Mouse (Mus musculus) C2C12 (cell line): ENCODE results near the gene Plekha5. TPM values are rescaled to one million over a fixed set of nuclear protein-coding genes. Genes with fewer than 3 reads are reported as not detected.

Source experiments
- H3K27me3 ChIP-seq: one replicate; pipeline ENCODE4 v1.6.1; 2011; ENCODE audit not compliant: control insufficient read depth, insufficient read depth, insufficient read length
- H3K36me3 ChIP-seq: one replicate; pipeline ENCODE4 v1.6.1; 2011; ENCODE audit not compliant: control insufficient read depth, insufficient read depth
- H3K4me3 ChIP-seq: one replicate; pipeline ENCODE4 v1.5.1; 2011; ENCODE audit warnings: mild to moderate bottlenecking, control low read depth; ENCODE audit not compliant: poor library complexity, insufficient read depth, severe bottlenecking
- H3K79me2 ChIP-seq: one replicate; pipeline ENCODE4 v1.6.1; 2011; ENCODE audit not compliant: control insufficient read depth, insufficient read depth
- H3K79me3 ChIP-seq: one replicate; pipeline ENCODE4 v1.6.1; 2011; ENCODE audit warnings: low read depth, control low read depth
- H3ac ChIP-seq: one replicate; pipeline ENCODE3; 2011; ENCODE audit warnings: low read depth; ENCODE audit not compliant: control insufficient read depth, insufficient read length
- CEBPB ChIP-seq: IDR thresholded peaks from one replicate; pipeline ENCODE4 v1.6.1; 2011; ENCODE audit warnings: low read depth, mild to moderate bottlenecking, control low read depth, moderate library complexity
- CTCF ChIP-seq: IDR thresholded peaks from one replicate; pipeline ENCODE4 v1.5.1; 2011; ENCODE audit not compliant: control insufficient read depth, insufficient read depth, insufficient read length
- FOSL1 ChIP-seq: IDR thresholded peaks from one replicate; pipeline ENCODE4 v1.8.0; 2011; ENCODE audit warnings: mild to moderate bottlenecking, low read length; ENCODE audit not compliant: poor library complexity, insufficient read depth, severe bottlenecking
- MAX ChIP-seq: IDR thresholded peaks from one replicate; pipeline ENCODE4 v1.6.1; 2011; ENCODE audit warnings: mild to moderate bottlenecking, control low read depth
- MYOD1 ChIP-seq: IDR thresholded peaks from one replicate; pipeline ENCODE4 v1.6.1; 2011; ENCODE audit warnings: low read depth; ENCODE audit not compliant: control insufficient read depth, insufficient read length
- MYOG ChIP-seq: IDR thresholded peaks from one replicate; pipeline ENCODE4 v1.6.1; 2011; ENCODE audit not compliant: control insufficient read depth, insufficient read length; ENCODE audit errors: extremely low read depth
- USF1 ChIP-seq: IDR thresholded peaks from one replicate; pipeline ENCODE4 v1.6.1; 2011; ENCODE audit warnings: low read depth, mild to moderate bottlenecking, control low read depth, moderate library complexity
- polyA plus RNA-seq: library from polyadenylated mRNA; unstranded; fragments of >200 nt; fragmentation: generic; extraction: Trizol; gene quantifications from one replicate; pipeline ENCODE4 v1.2.1, GENCODE M21; 2012; ENCODE audit warnings: missing spikeins

Gene Plekha5
- polyA plus RNA-seq, 1 experiment: 13.1 TPM

DNA sequence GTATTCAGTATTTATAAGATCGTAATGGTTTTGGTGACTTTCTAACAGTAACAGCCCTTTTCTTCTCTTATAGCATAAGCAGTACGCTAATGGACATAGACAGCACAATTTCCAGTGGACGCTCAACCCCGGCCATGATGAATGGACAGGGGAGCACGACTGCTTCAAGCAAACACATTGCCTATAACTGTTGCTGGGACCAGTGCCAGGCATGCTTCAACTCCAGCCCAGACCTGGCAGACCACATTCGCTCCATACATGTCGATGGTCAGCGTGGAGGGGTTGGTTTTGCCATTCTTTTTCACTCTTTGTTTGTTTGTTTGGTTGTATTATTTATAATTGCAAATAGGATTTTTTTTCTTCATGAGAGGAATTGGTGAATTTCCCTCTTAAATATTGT is 209.8 kb downstream of the Plekha5 start:
- peaks cover 82% of the 10 kb centered on the region for H3K79me3 ChIP-seq
- H3K36me3 ChIP-seq: peaks cover 60% of the 10 kb centered on the region
- TF ChIP-seq CEBPB (no peak), MYOG (no peak), MYOD1 (no peak)
- peaks cover 99% of the 10 kb centered on the region for H3K79me2 ChIP-seq
- no peaks in the 10 kb centered on the region for H3K27me3 ChIP-seq
- H3ac ChIP-seq: no peak overlapping the region
- no peak overlapping the region for H3K4me3 ChIP-seq

GRCm38 (mm10) chr6:140636290-140636689 is 212.4 kb downstream of the Plekha5 start:
- Histone ChIP-seq H3K79me3 (peaks cover 73% of the 10 kb centered on the region), H3K36me3 (peaks cover 74% of the 10 kb centered on the region), H3K4me3 (no peak overlapping the region), H3ac (no peak overlapping the region), H3K79me2 (peaks cover 99% of the 10 kb centered on the region), H3K27me3 (no peaks in the 10 kb centered on the region)
- TF ChIP-seq CEBPB: no peak
- no peak for TF ChIP-seq MYOG
- TF ChIP-seq MAX: no peak
- no peak for TF ChIP-seq CTCF
- no peak for TF ChIP-seq FOSL1
- TF ChIP-seq USF1: no peak
- TF ChIP-seq MYOD1: no peak

- H3K79me2 ChIP-seq: peaks cover 67% of the 10 kb centered on the region
- peaks cover 93% of the 10 kb centered on the region for H3K36me3 ChIP-seq
- TF ChIP-seq FOSL1 (no peak), MYOG (no peak)
- no peaks in the 10 kb centered on the region for H3K27me3 ChIP-seq
- no peak overlapping the region for H3ac ChIP-seq
- H3K4me3 ChIP-seq: no peak overlapping the region
- H3K79me3 ChIP-seq: peaks cover 33% of the 10 kb centered on the region
These were observed 218.2 kb downstream of the Plekha5 start for GRCm38 (mm10) chr6:140642010-140642409.

DNA sequence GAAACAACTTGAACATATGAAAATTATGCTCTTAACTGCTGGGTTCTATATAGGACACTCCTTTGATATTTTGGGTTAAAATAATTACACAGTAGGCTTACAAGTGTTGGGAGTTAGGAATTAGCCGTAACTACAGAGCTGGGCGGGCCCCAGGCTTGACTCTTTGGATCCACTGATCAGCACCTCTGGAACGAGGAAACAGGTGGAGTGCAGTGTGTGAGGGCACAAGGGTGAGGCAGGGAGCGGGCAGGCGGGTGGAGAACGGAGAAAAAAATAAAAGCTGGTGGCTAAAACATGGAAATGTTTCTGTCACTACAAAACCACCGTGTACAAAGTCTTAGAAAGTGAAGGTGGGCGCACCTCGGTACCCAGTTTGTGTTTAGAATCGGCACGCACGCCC is 218.8 kb downstream of the Plekha5 start:
- H3ac ChIP-seq: no peak overlapping the region
- peaks cover 93% of the 10 kb centered on the region for H3K36me3 ChIP-seq
- TF ChIP-seq MYOG (no peak), USF1 (no peak), CTCF (no peak), FOSL1 (no peak), CEBPB (no peak), MYOD1 (no peak), MAX (no peak)
- H3K79me3 ChIP-seq: peaks cover 31% of the 10 kb centered on the region
- H3K79me2 ChIP-seq: peaks cover 67% of the 10 kb centered on the region
- no peaks in the 10 kb centered on the region for H3K27me3 ChIP-seq
- no peak overlapping the region for H3K4me3 ChIP-seq

- TF ChIP-seq MYOD1 (no peak), CEBPB (no peak), MAX (no peak), MYOG (no peak)
- H3K79me3 ChIP-seq: peaks cover 22% of the 10 kb centered on the region
- H3K36me3 ChIP-seq: peaks cover 97% of the 10 kb centered on the region
- H3K79me2 ChIP-seq: peaks cover 37% of the 10 kb centered on the region
- H3ac ChIP-seq: no peak overlapping the region
- no peak overlapping the region for H3K4me3 ChIP-seq
- H3K27me3 ChIP-seq: no peaks in the 10 kb centered on the region
These were observed 222.1 kb downstream of the Plekha5 start for GRCm38 (mm10) chr6:140645931-140646330.

Other genes starting within 250 kb of the Plekha5 start
- 27.1 TPM for gene Aebp2, start 198.6 kb downstream of the Plekha5 start, polyA plus RNA-seq